In genomic region chr8:13387728-13388127, GRCm38 (mm10) we compare ENCODE assay signal across 1 mouse cellular context.
TF ChIP-seq lines count a peak whose summit lies in the region.

No protein-coding gene starts in this region.

TF ChIP-seq in MEL, 35 proteins besides CTCF, POLR2A, EP300 and RAD21 (continued from another document):
- TF ChIP-seq MYC (IDR thresholded peaks at IDR 0.05; ENCODE audit: low read depth, low read length) = peak; percentile 81
- no peak for TF ChIP-seq ELF1 (IDR thresholded peaks at IDR 0.05; ENCODE audit: low read depth, low read length)
- peak; percentile 48 for TF ChIP-seq USF1 (IDR thresholded peaks at IDR 0.05; ENCODE audit: low read depth, low read length)
